Mouse (Mus musculus) liver, postnatal 0 days (tissue): Measurements from ENCODE around the gene Ednrb.

Source experiments
- CTCF ChIP-seq: sonication (generic); IDR thresholded peaks from 2 replicates; pipeline ENCODE4 v1.5.1; 2016; ENCODE audit warnings: antibody characterized with exemption, low read depth
- EP300 ChIP-seq: IDR thresholded peaks from 2 replicates; pipeline ENCODE4 v1.6.1; 2016; ENCODE audit warnings: antibody characterized with exemption, low read depth, mild to moderate bottlenecking

DNA sequence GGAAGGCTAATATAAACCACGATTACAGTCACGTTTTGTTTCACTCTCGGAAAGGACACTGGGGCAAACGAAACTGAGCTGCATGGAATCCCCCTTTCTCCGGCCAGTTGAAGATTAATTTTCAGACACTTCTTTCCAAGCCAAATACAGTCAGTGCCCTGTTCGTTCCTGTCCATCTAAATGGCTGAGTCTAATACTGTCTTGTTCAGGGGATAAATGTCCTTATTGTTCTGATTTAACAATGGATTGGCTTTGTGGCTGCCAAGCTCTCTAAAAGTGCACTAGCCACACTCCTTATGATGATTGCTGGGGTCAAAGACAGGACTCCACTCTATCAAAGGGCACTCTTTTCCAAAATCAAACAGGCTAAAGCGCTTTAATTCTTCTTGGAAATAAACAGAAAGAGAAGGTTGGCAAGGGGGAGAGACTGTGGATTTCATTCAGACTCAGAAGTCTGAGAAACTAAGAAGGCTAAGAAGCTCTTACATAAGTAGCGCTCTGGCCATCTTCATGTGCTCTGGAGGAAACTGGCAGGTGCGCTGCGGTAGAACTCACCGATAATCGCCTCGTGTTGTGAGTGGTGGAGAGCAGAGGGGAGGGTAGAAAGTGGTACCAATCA, 65.6 kb downstream of the Ednrb start:
- no peak for TF ChIP-seq EP300
- no peak for TF ChIP-seq CTCF
